In the genomic region with DNA sequence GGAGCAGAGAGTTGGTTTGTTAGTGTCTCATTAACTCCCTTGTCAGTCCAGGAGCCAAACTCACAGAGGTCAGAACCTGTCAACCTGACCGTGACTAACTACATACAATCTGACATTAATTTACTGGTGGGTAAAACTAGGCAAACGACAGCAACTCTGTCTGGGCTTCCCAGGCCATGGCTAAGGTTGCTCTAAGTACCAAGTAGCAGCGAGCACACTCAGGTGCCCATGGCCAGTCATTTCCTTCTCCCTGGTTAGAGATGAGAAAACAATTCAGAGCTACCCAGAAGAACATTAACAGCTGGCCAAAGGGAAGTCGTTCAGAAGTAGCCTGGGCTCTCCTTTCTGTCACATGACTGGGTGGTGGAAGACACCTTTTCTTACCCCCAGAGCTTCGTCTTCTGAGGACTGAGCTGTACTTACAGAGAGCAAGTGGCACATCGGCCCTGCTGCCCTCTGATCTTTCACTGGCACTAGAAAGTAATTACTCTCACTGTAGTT, we compare ENCODE assay signal across 8 mouse cellular contexts. TPM values are rescaled to one million over a fixed set of nuclear protein-coding genes. Genes with fewer than 3 reads are reported as not detected.
DNase-seq lines count a peak whose midpoint lies in the region; ATAC-seq and TF ChIP-seq lines count a peak whose summit lies in the region.

No protein-coding gene starts in this region.

- H3K4me2 ChIP-seq in lung, embryonic 15.5 days, result peak overlapping the region; percentile 81
- peak overlapping the region; percentile 60 for H3K4me2 ChIP-seq in forebrain, embryonic 15.5 days (replicated peaks)

- ATAC-seq in lung, embryonic 15.5 days (ENCODE audit: borderline replicate concordance, extremely low read depth, low FRiP score, low TSS enrichment), result no peak
- ATAC-seq in forebrain, embryonic 15.5 days (replicated peaks), result no peak

- WGBS in lung, embryonic 15.5 days, result 14% methylated on average over 6 of the region's 6 CpGs
- WGBS in forebrain, embryonic 15.5 days, result 50% methylated on average over 6 of the region's 6 CpGs
- WGBS in olfactory bulb, adult 2 months, result 13% methylated on average over 6 of the region's 6 CpGs

- H3K4me3 ChIP-seq in lung, embryonic 15.5 days, result peak overlapping the region; percentile 86
- peak overlapping the region; percentile 77 for H3K4me3 ChIP-seq in forebrain, embryonic 15.5 days
- peak overlapping the region; percentile 42 for H3K4me3 ChIP-seq in olfactory bulb, adult 2 months (ENCODE audit: insufficient read depth, low read depth, low read length)

- H3K9me3 ChIP-seq in lung, embryonic 15.5 days, result no peaks in the 10 kb centered on the region
- no peaks in the 10 kb centered on the region for H3K9me3 ChIP-seq in forebrain, embryonic 15.5 days

- H3K27ac ChIP-seq in lung, embryonic 15.5 days, result no peak overlapping the region
- H3K27ac ChIP-seq in forebrain, embryonic 15.5 days (replicated peaks), result no peak overlapping the region
- no peak overlapping the region for H3K27ac ChIP-seq in olfactory bulb, adult 2 months (ENCODE audit: insufficient read depth, low read depth, low read length)

- TF ChIP-seq POLR2A in olfactory bulb, adult 2 months (IDR thresholded peaks at IDR 0.05; ENCODE audit: insufficient read depth, low read depth, low read length), result no peak

- H3K9ac ChIP-seq in lung, embryonic 15.5 days, result peak overlapping the region; percentile 25; the same call in 1 of the 2 replicates
- H3K9ac ChIP-seq in forebrain, embryonic 15.5 days (replicated peaks), result peak overlapping the region; percentile 23

- no peaks in the 10 kb centered on the region for H3K27me3 ChIP-seq in lung, embryonic 15.5 days
- H3K27me3 ChIP-seq in forebrain, embryonic 15.5 days, result no peaks in the 10 kb centered on the region

- H3K4me1 ChIP-seq in lung, embryonic 15.5 days, result peaks cover 56% of the 10 kb centered on the region
- H3K4me1 ChIP-seq in forebrain, embryonic 15.5 days, result peaks cover 58% of the 10 kb centered on the region
- peaks cover 17% of the 10 kb centered on the region for H3K4me1 ChIP-seq in olfactory bulb, adult 2 months (ENCODE audit: control insufficient read depth, insufficient read depth, low read length)

- no peak for TF ChIP-seq CTCF in olfactory bulb, adult 2 months (IDR thresholded peaks at IDR 0.05; ENCODE audit: insufficient read depth, low read depth, low read length)

- DNase-seq in lung, postnatal 25 days (ENCODE audit: low spot score), result no peak
- DNase-seq in kidney, postnatal 36 days, result peak; percentile 55 to 74
- no peak for DNase-seq in adrenal gland, postnatal 14 days
- no peak for DNase-seq in thymus, postnatal 10 days (ENCODE audit: low spot score in 2 of 2)
- DNase-seq in left cerebral cortex, adult 9 months (ENCODE audit: low spot score in 2 of 2), result no peak

- no peaks in the 10 kb centered on the region for H3K36me3 ChIP-seq in lung, embryonic 15.5 days
- no peaks in the 10 kb centered on the region for H3K36me3 ChIP-seq in forebrain, embryonic 15.5 days

RNA-seq across cellular contexts. Expression of gene Josd1, which starts 2.5 kb away (rescaled TPM):
- 21.1 and 21.2 TPM in 2 replicates for polyA plus RNA-seq in lung, embryonic 15.5 days (2015; fragmentation: Nextera tagmentation; extraction: Ambion mirVana)
- polyA plus RNA-seq in forebrain, embryonic 15.5 days (2015; fragmentation: Nextera tagmentation; extraction: Ambion mirVana), result 23.3 and 26.8 TPM in 2 replicates
- polyA plus RNA-seq in olfactory bulb, adult 2 months (2012; ENCODE audit: insufficient read depth, insufficient read length, low replicate concordance, missing spikeins), result not detected in 2 replicates
- total RNA-seq in adrenal gland, postnatal 14 days (2021), result 38.0 and 43.9 TPM in 2 replicates

RNA-seq across cellular contexts. Expression of gene Gtpbp1, which starts 5.5 kb away (rescaled TPM):
- polyA plus RNA-seq in lung, embryonic 15.5 days (2015; fragmentation: Nextera tagmentation; extraction: Ambion mirVana), result 34.4 and 35.1 TPM in 2 replicates
- 53.9 and 58.0 TPM in 2 replicates for polyA plus RNA-seq in forebrain, embryonic 15.5 days (2015; fragmentation: Nextera tagmentation; extraction: Ambion mirVana)
- polyA plus RNA-seq in olfactory bulb, adult 2 months (2012; ENCODE audit: insufficient read depth, insufficient read length, low replicate concordance, missing spikeins), result not detected in 2 replicates
- 26.1 and 35.8 TPM in 2 replicates for total RNA-seq in adrenal gland, postnatal 14 days (2021)

RNA-seq across cellular contexts. Expression of gene Tomm22, which starts 14.5 kb away (rescaled TPM):
- 235 and 247 TPM in 2 replicates for polyA plus RNA-seq in lung, embryonic 15.5 days (2015; fragmentation: Nextera tagmentation; extraction: Ambion mirVana)
- 264 and 266 TPM in 2 replicates for polyA plus RNA-seq in forebrain, embryonic 15.5 days (2015; fragmentation: Nextera tagmentation; extraction: Ambion mirVana)
- polyA plus RNA-seq in olfactory bulb, adult 2 months (2012; ENCODE audit: insufficient read depth, insufficient read length, low replicate concordance, missing spikeins), result not detected in 2 replicates
- 116 and 120 TPM in 2 replicates for total RNA-seq in adrenal gland, postnatal 14 days (2021)

RNA-seq across cellular contexts. Expression of gene Cby1, which starts 26.2 kb away (rescaled TPM):
- 63.9 and 65.6 TPM in 2 replicates for polyA plus RNA-seq in lung, embryonic 15.5 days (2015; fragmentation: Nextera tagmentation; extraction: Ambion mirVana)
- 116 and 124 TPM in 2 replicates for polyA plus RNA-seq in forebrain, embryonic 15.5 days (2015; fragmentation: Nextera tagmentation; extraction: Ambion mirVana)
- polyA plus RNA-seq in olfactory bulb, adult 2 months (2012; ENCODE audit: insufficient read depth, insufficient read length, low replicate concordance, missing spikeins), result not detected in 2 replicates
- total RNA-seq in adrenal gland, postnatal 14 days (2021), result 21.9 and 24.8 TPM in 2 replicates

RNA-seq across cellular contexts. Expression of gene Fam227a, which starts 26.4 kb away (rescaled TPM):
- 1.6 TPM in 2 replicates for polyA plus RNA-seq in lung, embryonic 15.5 days (2015; fragmentation: Nextera tagmentation; extraction: Ambion mirVana)
- polyA plus RNA-seq in forebrain, embryonic 15.5 days (2015; fragmentation: Nextera tagmentation; extraction: Ambion mirVana), result 4.7 and 5.2 TPM in 2 replicates
- not detected in 2 replicates for polyA plus RNA-seq in olfactory bulb, adult 2 months (2012; ENCODE audit: insufficient read depth, insufficient read length, low replicate concordance, missing spikeins)
- 2.6 and 4.8 TPM in 2 replicates for total RNA-seq in adrenal gland, postnatal 14 days (2021)

Comparison
In these comparisons a context has a peak if more than half of its experiments do, and no peak if none do; other contexts are left out.
1. DNase-seq: peak in kidney, postnatal 36 days (2 of 2); none in lung, postnatal 25 days (single experiment), adrenal gland, postnatal 14 days (single experiment), thymus, postnatal 10 days (0 of 2) and left cerebral cortex, adult 9 months (0 of 2).
2. RNA of gene Josd1, which starts 2.5 kb away (polyA plus RNA-seq): 23.3 to 26.8 TPM in forebrain, embryonic 15.5 days and 21.1 to 21.2 TPM in lung, embryonic 15.5 days; not detected in olfactory bulb, adult 2 months; every median in the first group is over 10 times any median in the second.
3. Peak in every context shown above with its lines, with median percentiles within 50 percentile points of each other: H3K4me3 ChIP-seq.